Mouse (Mus musculus) ES-Bruce4 (cell line): Measurements from ENCODE around the gene B3gnt2.

Experiments
- CTCF ChIP-seq: IDR thresholded peaks from one replicate; pipeline ENCODE4 v1.8.1; 2011; ENCODE audit warnings: low read depth, low read length
- EP300 ChIP-seq: IDR thresholded peaks from 2 replicates; pipeline ENCODE4 v1.6.1; 2011; ENCODE audit warnings: low read depth, low read length; ENCODE audit not compliant: insufficient read depth

DNA sequence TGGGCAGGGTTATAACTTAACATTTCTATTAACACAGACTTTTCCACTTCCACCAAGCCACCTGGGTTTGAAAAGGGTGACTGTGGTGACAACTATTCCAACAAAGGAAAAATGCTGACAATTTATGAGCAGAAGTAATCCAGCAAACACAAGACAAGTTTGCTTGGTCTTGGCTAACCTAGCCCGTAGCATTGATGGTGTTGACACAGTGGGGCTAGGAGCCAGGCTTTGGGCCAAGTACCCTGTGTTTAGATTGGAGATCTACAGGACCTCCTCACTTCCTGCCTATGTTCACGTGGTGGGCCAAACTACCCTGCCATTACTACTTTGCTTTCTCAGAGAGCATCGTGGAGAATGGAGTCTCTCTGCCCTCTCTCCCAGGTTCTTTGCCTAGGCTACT, 119.3 kb downstream of the B3gnt2 start:
- TF ChIP-seq CTCF = no peak
- TF ChIP-seq EP300 = no peak
